Mouse (Mus musculus) megakaryocyte, adult 5-6 weeks (primary cell): ENCODE measurements around the gene Stk32b. TPM values are rescaled to one million over a fixed set of nuclear protein-coding genes. Genes with fewer than 3 reads are reported as not detected.

Experiments
- total RNA-seq, 2 experiments: library from RNA; stranded (forward) in 1 of 2; stranded (reverse) in 1 of 2; fragments of 153-499, 151-499 nt in 1 of 2; fragments of 221-1000, 200-1000 nt in 1 of 2; gene quantifications; 2 replicates each; pipeline versions ENCODE4 v1.2.3 to v1.2.4; 2015 to 2017

The Stk32b gene
- total RNA-seq, 2 experiments from 2014 or later, result not detected

Other genes starting within 250 kb of the Stk32b start
- gene Cytl1, start 18.3 kb upstream of the Stk32b start, total RNA-seq (2015), result not detected in 2 replicates
- gene Cytl1, start 18.3 kb upstream of the Stk32b start, total RNA-seq (2017), result not detected in 2 replicates
- gene Msx1, start 107.4 kb upstream of the Stk32b start, total RNA-seq (2015), result not detected in 2 replicates
- not detected in 2 replicates for gene Msx1, start 107.4 kb upstream of the Stk32b start, total RNA-seq (2017)